Mouse (Mus musculus) MEL-GATA-1-ER (cell line): ENCODE results near the gene Fbxl20.
A peak's percentile ranks its signal among the peaks of the same experiment; 100 is the strongest.

ENCODE experiments used
- DNase-seq: peaks from one replicate; pipeline ENCODE4 v3.0.0-alpha.2; 2012; ENCODE audit warnings: low read depth; ENCODE audit errors: extremely low read depth

Fbxl20 gene

DNA sequence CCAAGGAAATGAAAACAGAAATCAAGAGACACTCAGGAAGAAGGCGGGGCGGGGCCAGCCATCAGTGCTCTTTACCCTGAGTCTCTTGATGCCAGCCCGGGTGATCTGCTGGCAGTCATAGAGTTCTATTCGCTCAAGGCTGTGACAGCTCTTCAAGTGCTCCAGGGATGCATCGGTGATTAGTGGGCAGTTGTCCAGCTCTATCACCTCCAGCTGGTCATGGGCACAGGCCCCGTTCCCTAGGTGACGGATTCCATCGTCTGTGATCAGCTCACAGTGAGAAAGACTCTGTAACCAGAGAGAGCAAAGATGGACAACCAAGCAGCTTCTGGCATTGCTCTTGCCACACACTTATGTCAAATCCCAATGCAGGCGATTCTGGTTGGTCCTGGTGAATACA is 59.6 kb downstream of the Fbxl20 start:
- DNase-seq: no peak

DNA sequence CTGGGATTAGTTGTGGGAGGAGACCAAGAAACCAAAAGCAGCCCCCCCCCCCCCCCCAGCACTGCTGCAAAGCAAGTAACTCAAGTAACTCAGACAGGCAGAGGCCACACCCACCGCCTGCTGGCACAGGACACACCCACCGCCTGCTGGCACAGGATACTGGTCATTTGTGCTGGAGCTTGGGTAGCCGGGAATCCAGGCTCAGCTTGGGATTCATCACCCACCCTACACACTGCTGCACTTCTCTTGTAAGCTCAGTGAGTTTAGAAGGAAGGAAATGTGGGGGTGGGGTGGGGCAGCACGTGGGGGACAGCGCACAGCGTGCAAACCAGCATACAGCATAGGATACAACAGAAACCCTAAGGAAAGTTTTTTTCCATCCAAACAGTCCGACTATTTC is 62.0 kb downstream of the Fbxl20 start:
- no peak for DNase-seq

DNA sequence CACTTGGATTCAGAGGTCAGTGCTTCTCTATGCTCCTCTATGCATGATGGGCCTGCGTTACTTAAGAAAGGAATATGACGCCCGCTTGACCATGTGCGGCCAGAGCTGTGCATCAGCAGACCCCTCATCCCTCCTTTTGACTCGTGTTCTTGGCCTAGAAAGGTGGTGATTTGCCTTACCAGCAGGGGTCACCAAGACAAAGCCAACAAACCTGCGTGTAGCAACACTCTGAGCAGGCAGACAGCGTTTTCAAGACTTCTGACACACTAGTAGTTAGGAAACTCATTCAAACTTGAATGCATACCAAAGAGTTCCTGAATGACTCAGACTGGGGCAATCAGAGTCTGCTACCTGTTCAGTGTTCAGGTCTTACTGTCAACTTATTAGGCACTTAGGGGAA is 63.6 kb downstream of the Fbxl20 start:
- no peak for DNase-seq

DNA sequence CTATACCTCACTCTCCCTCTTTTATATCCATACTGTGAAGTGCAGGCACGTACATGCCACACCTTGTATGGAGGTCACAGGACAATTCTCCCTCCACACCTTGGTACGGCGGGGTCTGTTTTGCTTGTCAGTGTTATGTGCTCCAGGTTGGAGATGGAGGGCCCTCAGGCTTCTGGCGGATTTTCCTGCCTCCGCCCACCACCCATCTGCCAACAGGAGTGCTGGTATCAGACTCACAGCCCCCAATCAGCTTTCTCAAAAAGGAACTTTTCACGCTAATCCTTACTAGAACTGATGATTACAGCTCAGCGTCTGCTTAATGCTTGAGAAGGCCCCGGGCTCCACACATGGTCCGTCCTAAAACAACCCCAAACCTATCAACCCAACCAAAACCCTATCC is 64.1 kb downstream of the Fbxl20 start:
- DNase-seq: no peak

DNA sequence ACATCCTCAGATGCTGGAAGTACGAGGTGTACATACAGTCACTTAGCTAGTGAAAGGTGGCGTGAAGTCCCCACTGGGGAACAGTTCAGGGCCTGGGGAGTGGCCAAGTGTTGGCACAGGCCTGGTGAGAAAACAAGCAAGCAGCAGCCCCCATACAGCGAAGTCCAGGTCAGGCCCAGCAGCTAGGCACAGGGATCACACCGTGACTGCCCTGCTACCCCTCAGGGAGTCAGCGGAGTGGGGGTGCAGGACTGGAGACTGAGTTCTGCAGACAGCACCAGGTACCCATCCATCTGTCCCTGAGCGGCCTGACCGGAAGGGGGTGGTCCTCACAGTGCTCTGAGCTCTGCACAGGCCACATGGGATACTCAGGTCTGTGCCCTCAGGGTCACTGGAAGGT is 67.5 kb downstream of the Fbxl20 start:
- DNase-seq: no peak

DNA sequence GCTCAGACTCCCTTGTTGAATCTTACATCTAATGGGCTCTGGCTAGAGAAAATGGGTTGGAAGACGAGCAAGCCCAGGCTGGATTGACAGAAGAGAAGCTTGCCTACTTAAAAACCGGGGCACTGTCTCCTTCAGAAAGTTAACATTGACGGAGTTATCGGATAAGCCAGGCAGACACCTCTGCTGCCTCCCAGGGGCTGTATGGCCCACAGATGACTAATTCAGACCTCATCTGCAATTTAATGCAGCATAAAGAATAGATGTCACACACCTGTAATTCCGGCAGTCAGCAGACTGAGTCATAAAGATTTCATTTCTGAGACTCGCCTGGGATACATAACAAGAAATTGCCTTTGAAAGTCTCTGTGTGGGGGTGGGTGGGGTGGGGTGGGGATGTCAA is 69.8 kb downstream of the Fbxl20 start:
- no peak for DNase-seq

DNA sequence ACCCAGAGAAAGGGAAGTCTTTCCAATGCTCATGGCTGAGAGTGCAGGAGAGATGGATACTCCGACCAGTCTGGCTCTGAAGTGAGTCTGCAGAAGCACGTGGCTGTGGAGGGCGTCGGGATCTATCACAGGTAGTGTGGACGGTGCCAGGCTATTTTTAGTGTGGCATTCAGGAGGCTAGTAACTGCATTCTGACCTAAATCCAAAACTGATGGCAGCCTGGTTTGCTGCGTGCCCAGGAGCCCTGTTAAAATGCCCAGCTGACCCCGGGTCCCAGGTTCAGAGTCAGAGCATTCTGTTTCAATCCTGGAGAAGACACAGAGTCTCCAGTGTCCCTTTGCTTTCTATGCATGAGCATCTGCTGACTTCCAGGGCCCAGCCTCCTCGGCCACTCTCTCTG is 73.1 kb downstream of the Fbxl20 start:
- no peak for DNase-seq

DNA sequence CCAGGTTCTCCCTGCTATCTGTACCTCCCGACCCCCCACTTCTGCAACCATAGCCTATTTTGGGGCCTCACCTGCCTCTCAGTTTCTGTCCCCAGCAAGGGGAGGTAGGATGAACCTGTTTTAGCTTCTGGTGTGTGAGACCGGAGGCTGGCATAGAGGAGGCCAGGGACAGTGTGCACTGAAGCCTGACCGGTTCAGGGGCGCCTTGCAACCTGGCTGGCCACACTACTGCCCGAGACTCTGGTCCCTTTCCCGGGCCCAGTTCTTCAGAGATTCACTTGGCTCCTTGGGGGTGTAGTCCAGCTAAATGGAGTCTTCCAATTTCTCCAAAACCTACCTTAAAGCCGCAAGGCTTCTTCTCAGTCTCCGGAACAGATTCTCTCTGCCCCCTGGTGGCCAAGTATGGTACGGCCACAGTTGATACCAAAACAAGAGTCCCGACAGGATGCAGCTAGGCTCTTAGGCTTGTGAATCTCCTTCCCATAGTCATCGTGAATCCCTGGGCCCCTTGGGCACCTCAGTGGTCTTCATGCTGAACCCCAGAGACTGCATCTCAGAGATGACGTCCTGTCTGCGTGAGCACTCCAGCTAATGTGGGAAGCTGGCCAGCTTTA is 74.9 kb downstream of the Fbxl20 start:
- DNase-seq: peak; percentile 57

DNA sequence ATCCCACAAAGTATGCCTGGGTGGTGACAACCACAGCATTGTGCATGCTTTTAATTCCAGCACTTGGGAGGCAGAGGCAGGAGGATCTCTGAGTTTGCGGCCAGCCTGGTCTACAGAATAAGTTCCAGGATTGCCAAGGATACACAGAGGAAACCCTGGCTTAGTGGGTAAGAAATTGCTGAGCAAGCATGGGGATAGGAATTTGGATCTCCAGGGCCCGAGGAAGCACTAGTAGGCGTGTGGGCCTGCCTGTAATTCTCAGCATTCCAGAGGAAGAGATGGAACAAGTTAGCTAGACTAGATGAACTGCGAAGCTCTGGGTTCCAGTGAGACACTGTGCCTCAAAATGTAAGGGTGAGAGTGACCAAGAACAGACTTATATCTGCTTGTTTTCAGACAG is 76.8 kb downstream of the Fbxl20 start:
- no peak for DNase-seq

DNA sequence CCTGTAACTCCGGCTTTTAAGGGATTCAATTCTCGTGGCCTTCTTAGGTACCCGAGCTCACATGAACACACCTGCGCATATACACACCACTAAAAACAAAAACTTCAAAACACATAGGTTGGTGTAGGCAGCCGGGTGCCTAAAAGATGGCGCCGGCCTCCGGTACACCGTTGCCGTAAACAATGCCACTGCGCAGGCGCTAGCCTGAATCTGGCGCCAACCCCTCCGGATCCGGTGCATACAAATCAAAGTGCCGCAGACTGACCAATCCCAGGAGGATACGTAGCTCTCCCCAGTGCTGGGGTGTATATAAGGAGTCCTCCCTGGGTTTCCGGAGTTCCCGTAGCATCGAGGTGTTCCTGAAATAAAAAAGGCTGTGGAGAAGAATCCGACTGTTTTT is 82.9 kb downstream of the Fbxl20 start:
- no peak for DNase-seq

DNA sequence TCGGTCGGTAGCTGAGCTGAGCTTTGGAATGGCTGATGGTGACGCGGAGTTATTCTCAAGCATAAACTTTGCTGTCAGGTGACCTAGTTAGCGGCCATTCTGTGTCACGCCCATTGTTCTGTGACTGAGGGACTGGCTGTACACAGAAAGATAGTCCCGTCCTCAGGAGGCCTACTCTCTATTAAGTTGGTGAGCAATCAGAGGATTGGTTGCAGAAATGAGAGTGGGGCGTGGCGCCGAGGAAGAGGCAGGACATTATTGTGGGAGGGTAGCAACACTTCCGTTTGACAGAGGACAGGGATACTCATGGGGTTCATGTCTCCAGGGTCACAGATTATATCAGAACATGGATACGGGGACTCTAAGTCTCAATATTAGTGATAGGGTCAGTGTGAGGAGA is 84.0 kb downstream of the Fbxl20 start:
- no peak for DNase-seq

DNA sequence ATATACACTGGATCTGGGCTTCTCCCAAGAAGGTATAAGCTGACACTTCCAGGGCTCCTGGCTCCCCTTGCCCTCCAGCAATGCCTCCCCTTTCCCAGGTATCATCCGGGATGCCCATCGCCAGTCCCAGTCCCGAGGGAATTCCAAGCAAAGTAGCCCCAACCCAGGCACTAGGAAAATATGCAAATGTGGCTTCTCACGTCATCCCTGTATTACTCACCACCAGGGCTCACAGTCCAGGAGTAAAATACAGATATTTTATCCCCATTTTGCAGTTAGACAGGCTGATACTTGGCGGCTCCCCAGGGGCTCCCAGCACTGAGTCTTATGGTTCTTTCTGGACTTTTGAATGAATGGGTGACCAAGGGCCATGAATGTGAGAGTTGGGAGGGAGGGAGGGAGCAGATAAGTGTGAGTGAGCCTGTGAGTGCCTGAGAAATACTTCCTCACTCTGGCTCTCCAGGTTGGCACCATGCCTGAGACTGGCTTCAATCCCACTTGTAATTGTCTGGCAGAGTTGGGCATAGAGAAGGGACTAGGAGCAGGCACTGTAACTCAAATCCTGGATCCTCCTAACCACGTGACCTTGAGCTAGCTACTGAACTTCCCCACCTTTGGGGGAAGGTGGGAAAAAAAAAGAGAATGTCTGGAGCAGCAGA is 88.2 kb downstream of the Fbxl20 start:
- DNase-seq: no peak

DNA sequence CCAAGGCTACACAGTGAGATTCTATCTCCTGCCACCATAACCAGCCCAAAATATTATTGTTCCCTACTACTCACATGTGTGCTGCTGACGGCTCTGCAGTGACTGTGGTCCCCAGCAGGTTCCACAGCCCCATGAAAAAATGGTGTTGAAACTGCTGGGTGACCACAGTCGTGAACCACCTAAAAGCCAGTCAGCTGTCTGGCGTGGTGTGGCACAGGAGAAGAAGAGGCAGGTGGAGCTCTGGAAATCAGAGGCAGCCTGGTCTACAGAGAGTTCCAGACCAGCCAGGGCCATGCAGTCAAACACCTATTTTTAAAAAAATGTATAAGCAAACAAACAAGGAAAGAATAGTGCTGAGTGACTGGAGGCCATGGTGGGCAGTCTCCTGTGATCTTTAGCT is 88.8 kb downstream of the Fbxl20 start:
- no peak for DNase-seq

DNA sequence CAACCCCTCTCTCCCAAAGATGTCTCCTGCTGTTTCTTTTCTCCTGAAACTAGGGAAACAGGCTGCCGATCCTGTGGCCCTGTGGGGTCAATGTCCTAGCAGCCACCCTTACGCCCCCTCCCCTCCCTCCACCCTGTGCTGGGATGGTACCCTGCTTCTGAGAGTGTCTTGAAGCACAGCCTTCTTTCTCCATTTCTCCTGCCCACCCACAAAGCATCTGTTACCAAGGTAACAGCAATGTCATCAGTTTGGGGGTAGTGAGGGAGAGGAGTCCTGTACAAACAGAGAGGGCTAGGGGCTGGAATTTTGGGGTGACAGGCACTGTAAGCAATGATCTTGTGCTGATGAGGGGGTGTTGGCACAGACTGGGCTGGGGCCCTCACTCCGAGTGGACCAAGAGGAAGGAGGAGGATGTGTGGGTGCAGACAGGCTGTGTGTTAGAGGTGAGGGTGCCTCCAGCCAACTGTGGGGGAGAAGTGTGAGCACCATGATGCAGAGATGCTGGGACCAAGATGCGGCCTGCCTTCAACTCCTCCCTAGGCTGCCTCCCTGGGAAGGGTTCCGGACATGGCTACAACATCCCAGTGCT is 90.0 kb downstream of the Fbxl20 start:
- DNase-seq: no peak

DNA sequence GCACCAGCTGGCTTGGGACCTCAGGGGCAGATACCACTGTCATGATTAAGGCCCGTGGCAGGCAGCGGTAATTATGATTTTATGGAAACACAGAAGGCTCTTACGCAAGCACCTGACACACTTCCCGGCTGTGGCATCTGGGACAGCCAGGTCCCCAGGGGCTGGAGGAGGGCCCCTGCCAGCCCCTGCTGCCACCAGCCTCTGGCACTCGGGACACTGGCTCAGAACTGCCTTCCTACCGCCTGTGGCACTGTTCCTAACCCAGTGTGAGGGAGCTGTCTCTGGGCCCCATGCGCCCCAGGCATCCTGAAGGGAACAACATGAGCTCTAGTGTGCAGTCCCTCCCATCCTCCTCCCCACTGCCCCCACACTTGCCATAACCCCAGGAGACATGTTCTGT is 90.5 kb downstream of the Fbxl20 start:
- no peak for DNase-seq

DNA sequence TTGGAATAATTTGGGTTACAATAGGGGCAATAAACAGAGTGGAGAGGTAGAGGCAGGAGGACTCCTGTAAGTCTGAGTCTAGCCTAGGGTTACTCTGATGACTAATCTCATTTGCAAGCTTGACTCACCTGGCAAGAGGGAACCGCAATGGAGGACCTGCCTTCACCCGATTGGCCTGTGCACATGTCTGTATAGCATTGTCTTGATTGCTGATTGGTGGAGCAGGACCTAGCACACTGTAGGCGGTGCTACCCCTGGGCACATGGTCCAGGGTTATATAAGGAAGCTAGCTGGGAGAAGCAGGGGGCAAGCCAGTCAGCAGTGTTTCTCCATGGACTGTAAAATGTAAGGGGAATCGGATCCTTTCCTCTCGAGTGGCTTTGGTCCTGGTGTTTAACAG is 92.2 kb downstream of the Fbxl20 start:
- DNase-seq: peak; percentile 54

DNA sequence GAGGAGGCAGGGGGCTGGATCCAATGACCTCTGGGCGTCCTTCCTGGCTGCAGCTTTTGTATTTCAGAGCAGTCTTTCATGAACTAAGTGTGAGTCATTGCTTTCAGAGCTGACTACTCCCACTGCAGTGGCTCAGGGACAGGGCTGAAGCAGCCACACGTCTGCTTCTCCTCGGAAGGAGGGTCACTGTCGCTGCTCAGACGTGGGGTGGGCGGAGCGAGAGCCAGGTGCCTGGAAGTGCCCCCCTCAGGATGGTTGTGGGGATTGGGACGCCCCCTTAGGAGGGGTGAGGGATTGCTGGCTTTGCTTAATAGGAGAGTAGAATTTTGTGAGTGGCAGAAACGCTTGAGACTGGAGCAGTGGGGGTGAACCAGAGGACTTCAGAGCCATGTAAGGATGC is 92.7 kb downstream of the Fbxl20 start:
- no peak for DNase-seq

DNA sequence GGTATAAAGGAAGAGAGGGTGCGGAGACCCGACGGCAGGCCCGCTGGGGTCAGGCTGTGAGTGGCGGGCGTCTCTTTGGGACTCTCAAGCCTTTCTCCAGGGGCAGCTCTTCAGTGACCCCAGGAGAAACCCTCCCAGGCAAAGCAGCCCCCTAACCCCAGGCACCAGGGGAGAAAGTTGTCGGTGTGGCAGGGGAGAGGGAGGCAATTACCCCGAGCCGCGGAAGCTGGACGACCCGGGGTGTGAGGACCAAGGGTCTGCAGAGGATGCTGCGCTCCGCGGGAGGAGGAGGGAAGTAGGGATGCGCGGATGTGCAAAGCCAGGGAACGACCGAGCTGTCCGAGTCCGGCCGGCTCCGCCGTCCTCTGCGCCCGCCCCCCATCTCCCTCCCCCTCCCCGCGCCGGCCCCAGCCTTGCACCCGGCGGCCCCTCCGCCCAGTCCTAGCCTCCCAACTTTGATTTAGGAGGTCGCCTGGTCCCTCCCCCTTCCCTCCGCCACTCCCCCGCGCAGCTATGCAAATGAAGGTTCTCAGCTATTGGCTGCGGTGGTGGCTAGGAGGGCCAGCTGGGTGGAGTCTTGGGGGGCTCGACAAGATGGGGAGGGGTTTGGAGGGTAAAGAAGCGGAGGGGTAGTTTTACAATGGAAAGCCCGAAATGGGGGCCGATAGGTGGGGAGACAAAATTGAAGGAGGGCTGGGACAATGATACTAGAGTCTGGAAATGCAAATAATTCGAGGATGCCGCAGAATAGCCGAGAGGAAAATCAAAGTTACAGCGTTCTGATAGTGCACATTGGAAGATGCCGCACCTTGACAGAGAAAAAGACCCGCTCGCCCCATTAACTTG is 97.0 kb downstream of the Fbxl20 start, which contains the start of gene Stac2:
Gene Stac2 (minus strand): TSS at position 474 of the 846 bp plus-strand sequence.
- no peak for DNase-seq

DNA sequence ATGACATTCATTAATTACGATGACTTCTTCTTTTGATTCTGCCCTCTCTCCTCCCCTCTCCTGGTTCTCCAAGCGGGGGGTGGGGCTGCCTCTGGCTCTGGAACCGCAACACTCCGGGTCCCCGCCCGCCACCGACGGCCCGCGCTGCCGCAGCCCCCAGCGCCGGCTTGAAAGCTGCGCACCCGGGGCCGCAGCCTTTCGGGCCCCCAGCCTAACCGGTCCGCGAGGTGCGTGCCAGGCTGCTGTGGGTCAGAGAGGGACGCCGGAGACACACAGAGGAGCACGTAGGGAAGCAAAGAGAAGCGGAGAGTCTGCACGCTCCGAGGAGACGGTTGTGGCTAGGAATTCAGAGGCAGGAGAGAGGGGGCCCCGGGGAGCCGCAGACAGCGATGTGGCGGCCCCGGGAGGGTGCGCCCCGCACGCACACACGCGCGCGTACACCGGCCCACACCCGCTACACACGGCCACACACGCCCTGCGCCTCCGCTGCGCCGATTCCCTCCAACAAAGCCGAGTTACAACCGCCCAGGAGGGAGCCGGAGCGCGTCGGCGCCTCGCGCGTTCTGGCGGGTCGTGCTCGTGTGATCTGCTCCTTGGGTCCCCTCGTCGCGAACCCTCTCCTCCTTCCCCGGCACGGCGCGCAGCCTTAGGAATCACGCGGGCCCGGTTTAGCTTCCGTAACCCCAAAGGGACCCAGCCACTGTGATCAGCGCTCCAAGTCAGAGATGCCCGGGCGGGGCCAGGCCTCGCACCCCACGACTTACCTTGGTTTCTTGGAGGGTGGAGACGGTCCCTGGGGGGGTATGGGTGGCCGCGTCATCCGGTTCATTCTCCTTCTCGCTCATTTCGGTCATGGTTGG is 97.8 kb downstream of the Fbxl20 start:
- DNase-seq: no peak

DNA sequence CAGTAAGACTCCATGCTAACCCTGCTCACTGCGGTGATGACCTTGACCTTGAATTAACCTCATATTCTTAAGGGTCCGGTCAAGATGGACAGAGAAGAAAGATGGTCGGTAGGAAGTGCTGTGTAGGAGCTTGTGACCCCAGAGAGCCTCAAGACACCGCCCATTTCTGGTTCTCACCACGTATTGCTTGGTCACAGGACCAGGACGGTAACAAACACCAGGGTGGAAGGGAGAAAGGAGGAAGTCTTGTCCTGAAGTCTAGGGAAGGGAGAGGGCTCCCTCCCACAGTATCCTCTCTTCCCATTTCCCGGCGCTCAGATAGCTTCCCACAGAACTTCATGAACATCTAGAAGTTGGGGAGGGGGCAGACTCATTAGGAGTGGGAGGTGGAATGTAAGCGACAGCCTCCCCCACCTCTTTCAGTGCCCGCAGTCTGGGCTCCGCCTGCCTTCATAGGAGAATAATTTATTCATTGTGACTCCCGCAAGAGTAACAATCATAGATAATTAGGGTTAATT is 98.5 kb downstream of the Fbxl20 start:
- no peak for DNase-seq

DNA sequence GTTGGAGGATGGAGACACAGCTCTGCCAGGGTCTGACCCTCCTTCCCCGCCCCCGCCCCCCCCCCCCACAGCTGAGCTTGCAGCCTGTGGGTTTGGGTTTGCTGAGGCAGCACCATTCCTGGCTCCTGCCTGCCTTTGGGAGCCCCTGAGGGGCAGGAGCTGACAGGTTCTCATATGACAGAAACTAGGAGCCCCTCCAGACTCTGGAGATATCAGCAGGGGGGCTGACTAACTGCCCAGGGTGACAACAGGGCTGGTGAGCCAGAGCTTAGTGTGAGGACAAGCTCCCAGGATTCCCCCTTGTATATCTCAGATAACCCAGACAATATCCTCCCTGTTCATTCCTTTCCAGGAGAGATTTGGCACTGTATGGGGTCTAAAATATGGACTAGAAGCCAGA is 99.3 kb downstream of the Fbxl20 start:
- no peak for DNase-seq
